Mouse (Mus musculus) cerebellum, adult 9-10 months (tissue): ENCODE results near the gene Clec3b.

Experiments
- DNase-seq: peaks from one replicate; pipeline ENCODE4 v3.0.0; 2022

The Clec3b gene

GRCm38 (mm10) chr9:123156910-123157361, 6.2 kb downstream of the Clec3b start:
- DNase-seq, result peak; percentile 15

- DNase-seq, result no peak
Observed at GRCm38 (mm10) chr9:123157699-123158098, 7.0 kb downstream of the Clec3b start.

GRCm38 (mm10) chr9:123158125-123158836, 7.5 kb downstream of the Clec3b start:
- DNase-seq, result peak; percentile 9

GRCm38 (mm10) chr9:123159330-123159729, 8.6 kb downstream of the Clec3b start:
- peak; percentile 29 for DNase-seq

GRCm38 (mm10) chr9:123161792-123162191, 11.0 kb downstream of the Clec3b start:
- DNase-seq, result no peak

GRCm38 (mm10) chr9:123162985-123163694, 12.4 kb downstream of the Clec3b start:
- no peak for DNase-seq

GRCm38 (mm10) chr9:123165781-123166443, 15.2 kb downstream of the Clec3b start:
- no peak for DNase-seq

GRCm38 (mm10) chr9:123173760-123174159, 23.0 kb downstream of the Clec3b start:
- no peak for DNase-seq

- no peak for DNase-seq
Observed at GRCm38 (mm10) chr9:123174356-123174755, 23.6 kb downstream of the Clec3b start.

GRCm38 (mm10) chr9:123177380-123178048, 26.8 kb downstream of the Clec3b start:
- DNase-seq, result no peak

GRCm38 (mm10) chr9:123180003-123180402, 29.3 kb downstream of the Clec3b start:
- no peak for DNase-seq

GRCm38 (mm10) chr9:123183226-123183625, 32.5 kb downstream of the Clec3b start:
- DNase-seq, result no peak

- no peak for DNase-seq
Observed at GRCm38 (mm10) chr9:123185546-123185945, 34.8 kb downstream of the Clec3b start.

- DNase-seq, result no peak
Observed at GRCm38 (mm10) chr9:123186151-123186550, 35.4 kb downstream of the Clec3b start.

- DNase-seq, result no peak
Observed at GRCm38 (mm10) chr9:123187589-123187988, 36.8 kb downstream of the Clec3b start.

- no peak for DNase-seq
Observed at GRCm38 (mm10) chr9:123188271-123188670, 37.5 kb downstream of the Clec3b start.

GRCm38 (mm10) chr9:123200116-123200515, 49.4 kb downstream of the Clec3b start:
- no peak for DNase-seq

GRCm38 (mm10) chr9:123206526-123206925, 55.8 kb downstream of the Clec3b start:
- DNase-seq, result no peak

GRCm38 (mm10) chr9:123206948-123207347, 56.2 kb downstream of the Clec3b start:
- DNase-seq, result no peak
